Mouse (Mus musculus): ENCODE measurements around the gene Nle1.
A peak's percentile ranks its signal among the peaks of the same experiment; 100 is the strongest.
"Not testable (repeated sequence)": the region's sequence is repeated elsewhere in the genome, so short reads cannot be mapped to it uniquely, and the experiment has no call there.

Nle1 gene

DNA sequence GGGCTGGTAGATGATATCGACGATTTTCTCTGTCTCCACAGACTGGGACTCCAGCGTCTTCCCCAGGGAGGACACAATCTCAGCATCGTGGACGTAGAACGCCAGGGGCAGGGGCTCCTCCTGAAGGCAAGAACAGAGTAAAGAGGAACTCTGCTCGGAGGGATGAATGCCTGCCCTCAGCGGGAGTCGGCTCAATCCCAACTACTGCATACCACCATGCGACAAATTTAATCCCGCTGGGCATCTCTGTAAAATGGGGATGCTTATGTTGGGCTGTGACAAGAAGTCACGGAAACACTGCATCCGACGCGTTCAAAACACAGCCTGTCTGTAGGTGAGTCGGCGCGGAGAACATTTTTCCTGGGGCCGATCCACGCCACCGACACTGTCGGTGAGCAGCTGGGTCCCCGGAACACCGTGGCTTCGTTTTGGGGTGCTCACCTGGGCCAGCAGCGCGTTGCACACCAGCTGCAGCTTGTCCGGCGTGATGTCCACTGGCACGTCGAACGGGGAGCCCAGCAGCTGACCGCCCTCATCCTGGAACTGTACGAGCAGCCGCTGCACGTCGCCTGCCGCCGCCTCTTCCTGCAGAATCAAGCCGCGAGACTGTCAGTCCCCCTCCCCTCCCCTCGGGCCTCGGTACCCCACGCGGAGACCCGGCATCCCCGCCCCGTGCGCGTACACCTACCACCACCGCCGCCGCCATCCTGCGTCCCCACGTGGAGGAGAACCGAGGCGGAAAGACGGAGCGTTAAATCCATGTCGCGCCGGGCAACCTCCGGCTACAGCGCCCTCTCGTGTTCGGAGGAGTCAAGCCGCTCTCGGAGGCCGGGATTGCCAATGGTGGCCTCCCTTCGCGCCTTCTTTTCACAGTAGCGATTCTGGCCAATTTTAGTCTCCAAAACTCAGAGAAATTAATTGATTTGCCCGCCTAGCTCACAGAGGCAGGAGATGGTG is at the start of gene Nle1:
Gene Nle1 (minus strand): TSS at position 761 of the 957 bp plus-strand sequence.
- DNase-seq (ENCODE audit: low read depth, low spot score) = peak; percentile 91

DNA sequence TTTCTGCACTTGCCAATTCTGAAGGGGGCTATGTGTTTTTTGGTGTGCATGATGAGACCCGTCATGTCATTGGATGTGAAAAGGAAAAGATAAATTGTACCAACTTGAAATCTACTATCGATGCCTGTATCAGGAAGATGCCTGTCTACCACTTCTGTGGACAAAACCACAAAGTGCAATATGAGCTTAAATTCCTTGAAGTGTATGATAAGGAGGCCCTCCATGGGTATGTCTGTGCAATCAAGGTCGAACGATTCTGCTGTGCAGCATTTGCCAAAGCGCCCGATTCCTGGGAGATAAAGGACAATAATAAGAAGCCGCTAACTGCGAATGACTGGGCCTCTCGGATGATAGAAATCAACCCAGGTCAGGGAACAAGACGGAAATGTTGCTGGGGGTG is 48.7 kb upstream of the Nle1 start:
- DNase-seq (ENCODE audit: low read depth, low spot score) = no peak

GRCm38 (mm10) chr11:82954631-82955030 is 46.4 kb upstream of the Nle1 start:
- no peak for DNase-seq (ENCODE audit: low read depth, low spot score)

GRCm38 (mm10) chr11:82952612-82953542 is 44.7 kb upstream of the Nle1 start:
- no peak for DNase-seq (ENCODE audit: low read depth, low spot score)

- DNase-seq (ENCODE audit: low read depth, low spot score) = no peak
These were observed 43.8 kb upstream of the Nle1 start for GRCm38 (mm10) chr11:82951865-82952611.

DNA sequence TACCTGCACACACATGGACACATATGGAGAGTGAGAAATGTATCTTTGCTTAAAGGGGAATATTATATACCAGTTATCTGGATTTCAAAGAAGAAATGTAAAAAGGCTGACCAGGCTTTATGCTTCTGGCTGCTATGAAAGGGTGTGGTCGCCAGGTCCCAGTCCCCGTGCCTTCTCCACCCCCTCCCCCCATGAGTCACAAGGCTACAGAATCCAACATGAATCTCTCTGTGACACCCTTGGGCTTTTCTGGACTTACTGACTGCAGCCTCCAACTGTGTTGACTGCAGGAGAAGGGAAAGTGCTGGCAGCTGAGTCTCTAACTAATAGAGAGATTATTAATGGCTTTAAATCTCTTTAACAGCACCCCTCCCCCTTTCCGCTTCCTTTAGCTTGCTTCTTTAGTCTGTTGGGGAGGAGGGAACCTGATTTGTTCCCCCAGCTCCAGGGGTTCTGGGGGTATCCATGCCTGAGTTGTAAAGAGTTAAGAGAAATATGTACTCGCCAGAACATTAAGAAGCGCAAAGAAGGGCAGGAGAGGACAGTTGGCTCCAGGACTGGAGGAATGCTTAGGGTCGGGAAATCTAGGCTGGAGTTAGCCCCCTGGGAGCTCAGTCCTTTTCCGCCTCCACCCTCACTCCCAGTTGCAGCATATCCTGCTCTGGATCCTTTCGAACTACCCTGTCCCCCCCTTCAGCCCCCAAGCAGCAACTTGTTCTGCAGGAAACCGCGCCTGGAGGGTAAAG is 42.7 kb upstream of the Nle1 start, which contains the start of gene Slfn5:
Gene Slfn5 (plus strand): TSS at position 614 of the 746 bp plus-strand sequence.
- DNase-seq (ENCODE audit: low read depth, low spot score) = no peak

DNA sequence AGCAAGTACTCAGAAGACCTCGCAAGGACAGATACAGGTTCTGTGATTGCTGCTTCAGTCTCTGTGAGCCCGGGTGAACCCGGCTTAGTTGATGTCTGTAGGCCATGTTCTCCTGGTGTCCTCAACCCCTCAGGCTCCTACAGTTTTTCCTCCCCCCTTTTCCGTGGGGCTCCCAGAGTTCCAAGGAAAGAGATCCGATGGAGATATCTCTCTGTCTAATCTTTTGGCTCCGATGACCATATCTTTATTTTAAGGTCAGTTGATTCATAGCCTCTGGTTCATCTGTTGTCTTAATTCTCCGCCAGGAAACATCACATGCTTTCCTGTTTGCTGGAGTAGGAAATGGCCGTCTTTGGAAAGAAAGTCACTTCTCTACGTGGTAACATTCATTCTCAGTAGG is 40.8 kb upstream of the Nle1 start:
- no peak for DNase-seq (ENCODE audit: low read depth, low spot score)

GRCm38 (mm10) chr11:82947457-82947856 is 39.2 kb upstream of the Nle1 start:
- DNase-seq (ENCODE audit: low read depth, low spot score) = no peak

GRCm38 (mm10) chr11:82945636-82946035 is 37.4 kb upstream of the Nle1 start:
- DNase-seq (ENCODE audit: low read depth, low spot score) = no peak

GRCm38 (mm10) chr11:82943336-82943735 is 35.1 kb upstream of the Nle1 start:
- peak; percentile 73 for DNase-seq (ENCODE audit: low read depth, low spot score)

GRCm38 (mm10) chr11:82933186-82933585 is 25.0 kb upstream of the Nle1 start:
- DNase-seq (ENCODE audit: low read depth, low spot score) = no peak

DNA sequence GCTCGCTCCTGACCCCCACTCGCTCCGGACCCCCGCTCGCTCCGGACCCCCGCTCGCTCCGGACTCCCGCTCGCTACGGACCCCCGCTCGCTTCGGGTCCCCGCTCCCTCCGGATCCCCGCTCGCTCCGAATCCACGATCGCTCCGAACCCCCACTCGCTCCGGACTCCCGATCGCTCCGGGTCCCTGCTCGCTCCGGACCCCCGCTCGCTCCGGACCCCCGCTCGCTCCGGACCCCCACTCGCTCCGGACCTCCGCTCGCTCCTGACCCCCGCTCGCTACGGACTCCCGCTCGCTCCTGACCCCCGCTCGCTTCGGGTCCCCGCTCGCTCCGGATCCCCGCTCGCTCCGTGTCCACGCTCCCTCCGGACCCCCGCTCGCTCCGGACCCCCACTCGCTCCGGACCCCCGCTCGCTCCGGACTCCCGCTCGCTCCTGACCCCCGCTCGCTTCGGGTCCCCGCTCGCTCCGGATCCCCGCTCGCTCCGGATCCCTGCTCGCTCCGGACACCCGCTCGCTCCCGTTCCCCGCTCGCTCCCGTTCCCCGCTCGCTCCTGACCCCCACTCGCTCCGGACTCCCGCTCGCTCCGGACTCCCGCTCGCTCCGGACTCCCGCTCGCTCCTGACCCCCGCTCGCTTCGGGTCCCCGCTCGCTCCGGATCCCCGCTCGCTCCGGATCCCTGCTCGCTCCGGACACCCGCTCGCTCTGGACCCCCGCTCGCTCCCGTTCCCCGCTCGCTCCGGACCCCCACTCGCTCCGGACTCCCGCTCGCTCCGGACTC is 23.6 kb upstream of the Nle1 start:
- not testable (repeated sequence) for DNase-seq (ENCODE audit: low read depth, low spot score)

DNA sequence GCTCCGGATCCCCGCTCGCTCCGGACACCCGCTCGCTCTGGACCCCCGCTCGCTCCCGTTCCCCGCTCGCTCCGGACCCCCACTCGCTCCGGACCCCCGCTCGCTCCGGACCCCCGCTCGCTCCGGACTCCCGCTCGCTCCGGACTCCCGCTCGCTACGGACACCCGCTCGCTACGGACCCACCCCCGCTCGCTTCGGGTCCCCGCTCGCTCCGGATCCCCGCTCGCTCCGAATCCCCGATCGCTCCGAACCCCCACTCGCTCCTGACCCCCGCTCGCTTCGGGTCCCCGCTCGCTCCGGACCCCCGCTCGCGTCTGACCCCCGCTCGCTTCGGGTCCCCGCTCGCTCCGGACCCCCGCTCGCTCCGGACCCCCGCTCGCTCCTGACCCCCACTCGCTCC is 22.9 kb upstream of the Nle1 start:
- DNase-seq (ENCODE audit: low read depth, low spot score) = not testable (repeated sequence)

DNA sequence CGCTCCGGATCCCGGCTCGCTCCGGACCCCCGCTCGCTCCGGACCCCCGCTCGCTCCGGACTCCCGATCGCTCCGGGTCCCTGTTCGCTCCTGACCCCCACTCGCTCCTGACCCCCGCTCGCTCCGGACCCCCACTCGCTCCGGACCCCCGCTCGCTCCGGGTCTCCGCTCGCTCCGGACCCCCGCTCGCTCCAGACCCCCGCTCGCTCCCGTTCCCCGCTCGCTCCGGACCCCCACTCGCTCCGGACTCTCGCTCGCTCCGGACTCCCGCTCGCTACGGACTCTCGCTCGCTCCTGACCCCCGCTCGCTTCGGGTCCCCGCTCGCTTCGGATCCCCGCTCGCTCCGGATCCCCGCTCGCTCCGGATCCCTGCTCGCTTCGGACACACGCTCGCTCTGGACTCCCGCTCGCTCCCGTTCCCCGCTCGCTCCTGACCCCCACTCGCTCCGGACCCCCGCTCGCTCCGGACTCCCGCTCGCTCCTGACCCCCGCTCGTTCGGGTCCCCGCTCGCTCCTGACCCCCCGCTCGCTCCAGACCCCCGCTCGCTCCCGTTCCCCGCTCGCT is 22.3 kb upstream of the Nle1 start:
- DNase-seq (ENCODE audit: low read depth, low spot score) = not testable (repeated sequence)

GRCm38 (mm10) chr11:82929633-82929950 is 21.4 kb upstream of the Nle1 start:
- DNase-seq (ENCODE audit: low read depth, low spot score) = no peak

DNA sequence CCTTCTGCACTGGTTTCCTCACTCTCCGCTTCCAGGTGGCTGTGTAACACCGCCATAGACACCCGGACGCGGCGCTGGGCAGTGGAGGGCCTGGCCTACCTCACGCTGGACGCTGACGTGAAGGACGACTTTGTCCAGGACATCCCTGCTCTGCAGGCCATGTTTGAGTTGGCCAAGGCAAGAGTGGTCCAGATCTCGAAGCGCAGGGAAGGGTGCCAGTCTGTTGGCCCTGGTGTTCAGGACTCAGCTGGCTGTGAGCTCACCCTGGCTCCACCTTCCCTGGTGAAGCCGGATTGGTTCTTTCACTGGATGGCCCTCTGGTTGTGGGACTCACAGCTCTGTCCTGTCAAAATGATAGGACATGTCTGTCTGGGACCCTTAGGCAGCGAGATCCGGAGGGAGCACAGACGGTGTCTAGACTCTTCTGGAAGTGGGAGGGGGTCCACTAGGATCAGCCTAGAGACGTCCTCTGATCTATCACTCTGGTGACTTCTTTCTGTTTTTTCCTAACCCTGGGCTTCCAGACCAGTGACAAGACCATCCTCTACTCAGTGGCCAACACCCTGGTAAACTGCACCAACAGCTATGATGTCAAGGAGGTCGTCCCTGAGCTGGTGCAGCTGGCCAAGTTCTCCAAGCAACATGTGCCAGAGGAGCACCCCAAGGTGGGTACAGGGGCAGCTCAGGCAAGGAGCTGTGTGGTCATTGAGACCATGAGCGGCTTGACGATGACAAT is 20.9 kb upstream of the Nle1 start:
- DNase-seq (ENCODE audit: low read depth, low spot score) = no peak

DNA sequence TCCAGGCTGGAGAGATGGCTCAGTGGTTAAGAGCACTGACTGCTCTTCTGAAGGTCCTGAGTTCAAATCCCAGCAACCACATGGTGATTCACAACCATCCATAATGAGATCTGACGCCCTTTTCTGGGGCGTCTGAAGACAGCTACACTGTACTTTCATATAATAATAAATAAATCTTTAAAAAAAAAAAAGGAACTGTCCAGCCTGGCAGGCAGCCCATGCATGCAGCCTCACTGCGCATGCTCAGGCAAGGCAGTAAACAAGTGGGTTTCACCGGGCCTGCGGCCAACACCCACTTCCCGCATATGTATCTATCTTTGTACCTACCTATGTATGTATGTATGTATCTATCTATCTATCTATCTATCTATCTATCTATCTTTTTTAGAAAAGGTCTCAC is 15.7 kb upstream of the Nle1 start:
- DNase-seq (ENCODE audit: low read depth, low spot score) = not testable (repeated sequence)

- no peak for DNase-seq (ENCODE audit: low read depth, low spot score)
These were observed 13.5 kb upstream of the Nle1 start for GRCm38 (mm10) chr11:82921691-82922090.

- no peak for DNase-seq (ENCODE audit: low read depth, low spot score)
These were observed 12.6 kb upstream of the Nle1 start for GRCm38 (mm10) chr11:82920768-82921167.

Measured in mesoderm, embryonic 11.5 days (tissue).